Mouse (Mus musculus): ENCODE measurements at regions not wholly inside any gene's neighbourhood (a gene's known extent, or its start where the extent isn't known, plus 50 kb on each side); places are given as distances from the start of the nearest gene placed in this dataset.

GRCm38 (mm10) chr16:51315608-51316007 is 715.4 kb upstream of the Cblb start:
- peak; percentile 15 for DNase-seq (ENCODE audit: low read depth)

GRCm38 (mm10) chr16:51332262-51332661 is 698.8 kb upstream of the Cblb start:
- DNase-seq (ENCODE audit: low read depth) = no peak

GRCm38 (mm10) chr16:51334972-51335371 is 696.1 kb upstream of the Cblb start:
- no peak for DNase-seq (ENCODE audit: low read depth)

GRCm38 (mm10) chr16:51347120-51347519 is 683.9 kb upstream of the Cblb start:
- DNase-seq (ENCODE audit: low read depth) = peak; percentile 5

GRCm38 (mm10) chr16:51352151-51352550 is 678.9 kb upstream of the Cblb start:
- DNase-seq (ENCODE audit: low read depth) = peak; percentile 46

GRCm38 (mm10) chr16:51353791-51354190 is 677.2 kb upstream of the Cblb start:
- DNase-seq (ENCODE audit: low read depth) = no peak

GRCm38 (mm10) chr16:51370070-51370469 is 661.0 kb upstream of the Cblb start:
- no peak for DNase-seq (ENCODE audit: low read depth)

GRCm38 (mm10) chr16:51386456-51386855 is 644.6 kb upstream of the Cblb start:
- DNase-seq (ENCODE audit: low read depth) = no peak

- no peak for DNase-seq (ENCODE audit: low read depth)
Observed at GRCm38 (mm10) chr16:51387498-51387897, 643.5 kb upstream of the Cblb start.

- no peak for DNase-seq (ENCODE audit: low read depth)
Observed at GRCm38 (mm10) chr16:51393871-51394270, 637.2 kb upstream of the Cblb start.
